Mouse (Mus musculus): ENCODE measurements around the gene Tmem107.

DNA sequence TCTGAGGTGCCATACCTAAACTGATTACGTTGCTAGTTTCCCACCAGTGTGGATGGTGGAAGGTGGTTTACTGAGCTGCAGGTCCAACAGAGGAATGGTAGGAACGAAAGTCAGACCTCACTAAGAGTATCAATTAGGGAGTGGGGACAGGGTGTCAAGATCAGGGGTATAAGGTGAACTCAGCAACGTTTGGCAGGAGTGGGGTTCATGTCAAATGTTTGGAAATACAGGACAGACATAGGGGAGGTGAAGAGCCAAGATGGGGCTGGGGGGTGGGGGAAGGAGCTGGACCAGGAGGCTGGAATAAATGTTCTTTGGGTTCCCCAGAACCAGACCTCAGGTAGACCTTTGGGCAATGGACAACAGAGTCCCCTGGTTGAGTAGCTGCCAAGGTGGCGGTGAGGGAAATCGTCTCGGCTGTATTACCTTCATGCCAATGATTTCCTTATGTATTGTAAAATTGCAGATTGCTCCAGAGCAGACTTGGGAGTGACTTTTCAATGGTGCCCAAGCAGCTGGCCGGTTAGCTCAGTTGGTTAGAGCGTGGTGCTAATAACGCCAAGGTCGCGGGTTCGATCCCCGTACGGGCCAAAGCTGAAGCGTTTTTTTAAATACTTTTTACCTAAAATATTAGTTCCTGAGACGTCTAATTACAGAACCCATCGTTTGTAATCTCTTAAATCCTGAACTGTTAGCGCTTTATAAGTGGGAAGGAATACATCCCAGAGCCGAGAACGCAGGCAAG lies 33.9 kb upstream of the Tmem107 start:
- TF ChIP-seq POLR2A (IDR thresholded peaks at IDR 0.05; ENCODE audit: borderline replicate concordance, low read depth, low read length) (no peak), CTCF (IDR thresholded peaks at IDR 0.05; ENCODE audit: low read depth, low read length) (no peak)
